Mouse (Mus musculus) intestine, postnatal 0 days (tissue): ENCODE measurements around the gene Rai1. TPM values are rescaled to one million over a fixed set of nuclear protein-coding genes. Genes with fewer than 3 reads are reported as not detected.

Source experiments
- ATAC-seq: fragments of 200-750 bp; cut with Nextera tagmentation; 2 replicates; pipeline ENCODE4 v1.8.0; 2017; ENCODE audit warnings: mild to moderate bottlenecking, moderate TSS enrichment, moderate library complexity
- H3K27ac ChIP-seq: fragments of 300-500 bp; sonication (generic); 2 replicates; pipeline ENCODE4 v1.5.1; 2014; ENCODE audit warnings: mild to moderate bottlenecking, low read depth, low read length, moderate library complexity
- H3K27me3 ChIP-seq: fragments of 300-500 bp; sonication (generic); replicated peaks from 2 replicates; pipeline ENCODE4 v1.6.1; 2014; ENCODE audit warnings: low read length, mixed read lengths; ENCODE audit not compliant: control insufficient read depth, insufficient read depth
- H3K36me3 ChIP-seq: fragments of 300-500 bp; sonication (generic); 2 replicates; pipeline ENCODE4 v1.6.1; 2014; ENCODE audit warnings: mild to moderate bottlenecking, moderate library complexity; ENCODE audit not compliant: control insufficient read depth, insufficient read depth
- H3K4me1 ChIP-seq: fragments of 300-500 bp; sonication (generic); replicated peaks from 2 replicates; pipeline ENCODE4 v1.6.1; 2014; ENCODE audit warnings: antibody characterized with exemption, low read length, mixed read lengths; ENCODE audit not compliant: control insufficient read depth, insufficient read depth
- H3K4me2 ChIP-seq: fragments of 300-500 bp; sonication (generic); replicated peaks from 2 replicates; pipeline ENCODE4 v1.6.1; 2014; ENCODE audit warnings: low read depth, mild to moderate bottlenecking, moderate library complexity
- H3K4me3 ChIP-seq: fragments of 300-500 bp; sonication (generic); 2 replicates; pipeline ENCODE4 v1.5.1; 2014; ENCODE audit warnings: low read depth, low read length
- H3K9ac ChIP-seq: fragments of 300-500 bp; sonication (generic); 2 replicates; pipeline ENCODE4 v1.6.1; 2014; ENCODE audit warnings: mild to moderate bottlenecking, low read depth, low read length
- H3K9me3 ChIP-seq: fragments of 300-500 bp; sonication (generic); 2 replicates; pipeline ENCODE4 v1.6.1; 2016; ENCODE audit warnings: mixed run types; ENCODE audit not compliant: control insufficient read depth
- CTCF ChIP-seq: sonication (generic); IDR thresholded peaks from 2 replicates; pipeline ENCODE4 v1.5.1; 2016; ENCODE audit warnings: low read depth, mild to moderate bottlenecking, control low read depth, antibody characterized with exemption, moderate library complexity
- WGBS: fragments of 180-500 bp; shearing (Covaris S2); extraction: QIAGEN DNeasy Blood & Tissue Kit; methylation state at CpG from one replicate; pipeline ENCODE4 v1.1.7; 2014; 5-methylcytosine and 5-hydroxymethylcytosine counted together
- polyA plus RNA-seq: library from polyadenylated mRNA; unstranded; fragments of >200 nt; fragmentation: Nextera tagmentation; extraction: Ambion mirVana; gene quantifications from 2 replicates; pipeline ENCODE4 v1.2.1, GENCODE M21; 2015

The Rai1 gene
- polyA plus RNA-seq, 1 experiment from 2014 or later: 10.1 TPM

DNA sequence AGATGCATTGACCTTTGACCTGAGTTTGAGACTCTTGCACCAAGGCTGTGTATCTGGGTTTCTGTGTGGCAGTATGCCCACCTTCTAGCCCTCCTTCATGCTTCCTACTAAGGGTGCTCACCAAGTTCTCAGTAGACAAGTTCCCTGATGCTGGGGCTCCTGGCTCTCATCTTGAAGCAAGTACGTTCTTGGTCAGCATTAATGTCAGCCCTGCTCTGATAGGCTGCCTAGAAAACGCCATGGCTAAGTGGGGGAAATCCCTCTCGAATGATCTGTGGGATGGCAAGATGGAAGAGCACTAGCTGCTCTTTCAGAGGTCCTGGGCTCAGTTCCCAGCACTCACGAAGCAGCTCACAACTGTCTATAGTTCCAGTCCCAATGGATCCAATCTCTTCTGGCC, 2.8 kb upstream of the Rai1 start:
- Histone ChIP-seq H3K27ac (no peak overlapping the region), H3K36me3 (no peaks in the 10 kb centered on the region), H3K9me3 (no peaks in the 10 kb centered on the region), H3K4me3 (no peak overlapping the region), H3K27me3 (no peaks in the 10 kb centered on the region), H3K9ac (no peak overlapping the region), H3K4me2 (no peak overlapping the region), H3K4me1 (peaks cover 3% of the 10 kb centered on the region; the same call in 1 of the 2 replicates)
- ATAC-seq: no peak
- TF ChIP-seq CTCF: no peak
- 86% methylated on average over 4 of the region's 4 CpGs for WGBS

DNA sequence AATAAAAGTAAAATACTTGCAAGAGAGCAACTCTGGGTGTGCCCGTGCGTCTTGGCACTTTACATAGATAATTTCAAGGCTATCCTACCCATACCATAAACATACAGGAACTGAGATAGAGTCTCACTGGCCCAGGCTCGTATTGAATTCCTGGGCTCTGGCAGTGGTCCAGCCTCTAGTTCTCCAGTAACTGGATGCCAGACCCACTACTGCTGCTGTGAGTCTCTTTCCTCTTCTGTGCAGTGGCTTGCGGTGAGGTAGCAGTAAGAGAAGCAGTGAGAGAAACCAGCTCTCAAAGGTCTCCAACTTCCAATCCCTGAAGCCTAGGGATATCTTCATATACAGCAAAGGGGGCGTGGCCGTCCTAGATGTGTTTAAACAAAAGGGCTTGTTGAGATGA, 2.1 kb upstream of the Rai1 start:
- Histone ChIP-seq H3K36me3 (no peaks in the 10 kb centered on the region), H3K4me2 (no peak overlapping the region), H3K4me3 (no peak overlapping the region), H3K4me1 (peaks cover 8% of the 10 kb centered on the region), H3K9me3 (no peaks in the 10 kb centered on the region), H3K27me3 (no peaks in the 10 kb centered on the region), H3K27ac (no peak overlapping the region), H3K9ac (no peak overlapping the region)
- WGBS: 28% methylated on average over 6 of the region's 6 CpGs
- ATAC-seq: no peak
- no peak for TF ChIP-seq CTCF

DNA sequence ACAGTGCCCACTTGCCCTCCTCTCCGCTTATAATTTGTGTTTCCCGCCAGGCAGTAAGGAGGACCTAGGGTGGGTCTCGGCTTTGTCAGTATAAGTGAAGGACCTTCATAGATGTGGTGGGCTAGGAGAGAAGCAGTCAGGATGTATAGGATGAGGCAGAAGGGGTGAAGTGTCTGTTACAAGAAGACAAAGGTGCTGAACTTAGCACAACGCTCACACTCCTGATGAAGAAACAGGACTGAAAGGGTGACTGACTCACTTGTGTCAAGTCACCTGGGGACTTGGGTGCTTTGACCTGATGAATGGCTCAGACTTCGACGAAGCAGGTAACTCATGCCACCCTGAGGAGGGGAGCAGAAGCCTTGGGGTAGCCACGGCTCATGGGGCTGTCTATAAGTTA, 1.2 kb upstream of the Rai1 start:
- WGBS: 91% methylated on average over 7 of the region's 7 CpGs
- Histone ChIP-seq H3K9me3 (no peaks in the 10 kb centered on the region), H3K27me3 (no peaks in the 10 kb centered on the region), H3K27ac (no peak overlapping the region), H3K36me3 (no peaks in the 10 kb centered on the region), H3K4me3 (no peak overlapping the region), H3K4me1 (peaks cover 17% of the 10 kb centered on the region), H3K4me2 (no peak overlapping the region), H3K9ac (no peak overlapping the region)
- no peak for ATAC-seq
- no peak for TF ChIP-seq CTCF

DNA sequence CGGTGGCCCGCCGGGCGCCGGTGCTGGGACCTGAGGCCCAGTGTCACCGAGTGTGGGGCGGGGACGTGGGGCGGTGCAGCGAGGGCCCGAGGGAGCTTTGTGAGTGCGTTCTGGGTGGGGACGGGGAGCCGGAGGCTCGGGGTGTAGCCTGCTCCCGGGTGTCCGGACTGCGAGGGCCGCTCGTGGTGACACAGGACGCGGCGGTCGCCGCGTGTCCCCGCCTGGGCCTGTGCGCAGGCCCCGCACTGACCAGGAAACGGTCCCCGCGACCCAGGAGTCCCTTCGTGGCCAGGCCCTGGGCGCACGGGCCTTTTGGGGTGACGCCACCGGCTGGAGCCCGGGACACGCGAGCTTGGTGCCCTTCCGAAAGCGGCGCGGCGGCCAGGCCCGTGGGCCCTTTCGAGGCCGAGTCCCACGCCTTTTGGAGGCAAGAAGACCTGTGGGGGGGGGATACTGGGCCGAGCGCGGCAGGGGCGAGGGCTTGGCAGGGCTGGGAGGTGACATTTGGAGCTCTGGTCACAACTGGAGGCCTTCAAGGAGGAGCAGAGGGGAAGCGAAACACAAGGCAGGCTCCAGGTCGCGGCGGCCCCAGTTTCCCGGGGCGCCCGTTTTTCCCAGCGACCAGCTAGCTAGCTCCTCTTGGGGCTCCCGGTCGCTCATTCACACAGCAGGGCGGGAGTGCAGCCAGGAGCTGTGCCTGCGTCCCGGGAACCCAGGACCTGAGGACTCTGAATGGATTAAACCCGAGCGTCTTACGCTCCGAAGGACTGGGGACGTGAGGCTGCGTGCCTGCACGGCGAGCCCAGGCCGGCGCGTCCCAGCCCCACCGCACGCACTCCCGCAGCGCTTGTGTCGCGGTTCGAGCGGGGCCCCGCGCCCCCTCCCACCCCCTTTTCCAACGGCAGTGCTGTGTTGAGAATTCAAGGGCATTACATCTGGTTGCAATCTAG, 1.1 kb downstream of the Rai1 start:
- Histone ChIP-seq H3K36me3 (no peaks in the 10 kb centered on the region), H3K4me1 (peaks cover 34% of the 10 kb centered on the region), H3K27me3 (no peaks in the 10 kb centered on the region)

DNA sequence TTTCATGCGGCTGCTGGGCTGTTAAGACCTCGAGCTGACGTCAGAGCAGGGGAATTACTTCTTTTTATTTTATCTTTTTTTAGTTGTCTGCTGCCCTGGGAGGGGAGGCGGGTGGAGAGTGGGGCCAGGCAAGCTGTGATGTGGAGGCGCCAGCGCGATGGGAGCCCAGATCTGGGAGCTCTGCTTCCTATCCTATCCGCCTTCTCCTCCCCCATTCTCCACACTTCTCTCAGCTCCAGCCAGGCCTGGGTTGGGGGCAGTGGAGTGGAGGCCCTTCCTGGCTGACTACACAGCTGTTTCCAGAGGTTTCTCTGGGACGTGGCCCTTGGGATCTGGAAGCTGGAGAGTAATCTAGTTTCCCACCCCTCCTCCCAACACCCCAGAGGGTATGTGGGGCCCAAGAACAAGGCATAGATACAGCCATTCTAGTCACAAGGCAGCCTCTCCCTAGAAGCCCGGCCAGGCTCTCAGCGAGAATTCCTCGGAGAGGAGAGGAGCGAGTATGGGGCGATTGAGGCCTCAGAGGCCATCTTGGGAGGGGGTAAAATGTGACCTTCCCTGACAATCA, 1.8 kb downstream of the Rai1 start:
- H3K4me3 ChIP-seq: peak overlapping the region; percentile 87
- no peaks in the 10 kb centered on the region for H3K9me3 ChIP-seq
- H3K36me3 ChIP-seq: no peaks in the 10 kb centered on the region
- peaks cover 39% of the 10 kb centered on the region for H3K4me1 ChIP-seq
- peak overlapping the region; percentile 97 for H3K27ac ChIP-seq
- no peak for TF ChIP-seq CTCF
- 4% methylated on average over 14 of the region's 14 CpGs for WGBS
- H3K4me2 ChIP-seq: peak overlapping the region; percentile 90
- ATAC-seq: peak; percentile 0; the same call in 1 of the 2 replicates
- no peaks in the 10 kb centered on the region for H3K27me3 ChIP-seq
- peak overlapping the region; percentile 98 for H3K9ac ChIP-seq

More for the DNA sequence above, 1.1 kb downstream of the Rai1 start:
- Histone ChIP-seq H3K9me3 (no peaks in the 10 kb centered on the region), H3K9ac (peak overlapping the region; percentile 98), H3K27ac (peak overlapping the region; percentile 97), H3K4me2 (peak overlapping the region; percentile 90), H3K4me3 (peak overlapping the region; percentile 87)
- peak; percentile 59 for ATAC-seq
- TF ChIP-seq CTCF: no peak
- WGBS: under 1% methylated on average over 88 of the region's 88 CpGs

DNA sequence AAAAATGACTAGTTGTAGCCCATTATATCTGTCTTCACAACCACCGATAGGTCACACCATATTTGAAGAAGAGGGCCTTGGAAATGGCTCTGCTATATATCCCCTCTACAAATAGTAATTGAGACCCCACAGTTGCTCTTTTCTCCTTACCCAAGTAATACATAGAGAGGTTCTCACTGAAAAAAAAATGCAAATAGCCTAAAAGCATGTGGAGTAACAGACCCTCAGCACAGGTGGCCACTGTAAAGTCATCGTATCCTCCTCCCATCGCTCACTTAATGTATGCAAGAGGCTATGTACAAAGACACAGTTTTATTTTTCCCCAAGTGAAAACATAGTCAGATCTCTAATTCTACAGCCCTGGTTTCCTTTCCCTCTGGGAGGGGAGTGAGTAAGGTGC, 2.6 kb downstream of the Rai1 start:
- Histone ChIP-seq H3K9ac (no peak overlapping the region), H3K27me3 (no peaks in the 10 kb centered on the region), H3K27ac (peak overlapping the region; percentile 97; the same call in 1 of the 2 replicates), H3K4me3 (no peak overlapping the region), H3K9me3 (no peaks in the 10 kb centered on the region), H3K36me3 (no peaks in the 10 kb centered on the region), H3K4me2 (no peak overlapping the region), H3K4me1 (peaks cover 44% of the 10 kb centered on the region)
- WGBS: 67% methylated on average over 3 of the region's 3 CpGs
- no peak for ATAC-seq
- no peak for TF ChIP-seq CTCF
